Mouse (Mus musculus) ES-E14 (cell line): ENCODE measurements around the gene Abhd17c.

ENCODE experiments used
- HCFC1 ChIP-seq: IDR thresholded peaks from 2 replicates; pipeline ENCODE4 v1.6.1; 2012; ENCODE audit warnings: low read length, inconsistent platforms, borderline replicate concordance; ENCODE audit not compliant: insufficient read depth
- MAFK ChIP-seq: IDR thresholded peaks from 2 replicates; pipeline ENCODE4 v1.6.1; 2014; ENCODE audit warnings: mild to moderate bottlenecking, low read depth, low read length, inconsistent platforms; ENCODE audit not compliant: insufficient read depth

- TF ChIP-seq MAFK (no peak), HCFC1 (no peak)
Observed at GRCm38 (mm10) chr7:84096501-84096900, 55.2 kb downstream of the Abhd17c start.
